Mouse (Mus musculus) adrenal gland, postnatal 4 days (tissue): Measurements from ENCODE around the gene Olfr228. TPM values are rescaled to one million over a fixed set of nuclear protein-coding genes. Genes with fewer than 3 reads are reported as not detected.
"Not testable (repeated sequence)": the region's sequence is repeated elsewhere in the genome, so short reads cannot be mapped to it uniquely, and the experiment has no call there.

Source experiments
- DNase-seq, 2 experiments: peaks; one replicate each; pipeline ENCODE4 v3.0.0; 2021 to 2022; ENCODE audit warnings: low spot score in 2 of 2, mixed read lengths in 2 of 2
- long read RNA-seq, 2 experiments: library from polyadenylated mRNA; stranded (forward); transcript quantifications; one replicate each; pipeline ENCODE4 v2.0.0; 2021
- total RNA-seq, 2 experiments: library from RNA; stranded (reverse); gene quantifications; 2 replicates each; pipeline ENCODE4 v1.2.3; 2021

Gene Olfr228
- not detected for total RNA-seq
- long read RNA-seq, experiment 1, result 0 reads
- long read RNA-seq, experiment 2, result 0 reads

GRCm38 (mm10) chr2:86487286-86487685, at the start of gene Olfr228:
Gene Olfr228, minus strand, starts transcription at chr2:86487386.
- no peak for DNase-seq

DNA sequence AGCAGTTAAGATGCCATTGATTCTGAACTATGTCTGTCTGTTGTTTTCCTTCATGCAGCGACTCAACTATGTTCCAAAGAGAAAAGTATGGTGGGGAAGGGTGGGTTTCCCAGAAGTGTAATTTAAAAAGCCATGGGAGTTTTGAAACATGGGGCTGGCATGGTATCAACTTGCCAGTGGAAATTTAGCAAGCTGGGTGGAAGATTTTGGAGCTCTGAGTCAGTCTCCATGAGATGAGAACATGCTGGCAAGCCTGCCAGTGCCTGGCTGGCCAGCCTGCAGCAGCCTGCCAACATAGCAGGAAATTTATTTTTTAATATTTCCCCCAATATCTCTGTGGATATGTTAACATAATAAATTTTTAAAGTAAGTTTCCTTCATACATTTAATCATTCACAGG, 43.8 kb upstream of the Olfr228 start:
- DNase-seq, result no peak

DNA sequence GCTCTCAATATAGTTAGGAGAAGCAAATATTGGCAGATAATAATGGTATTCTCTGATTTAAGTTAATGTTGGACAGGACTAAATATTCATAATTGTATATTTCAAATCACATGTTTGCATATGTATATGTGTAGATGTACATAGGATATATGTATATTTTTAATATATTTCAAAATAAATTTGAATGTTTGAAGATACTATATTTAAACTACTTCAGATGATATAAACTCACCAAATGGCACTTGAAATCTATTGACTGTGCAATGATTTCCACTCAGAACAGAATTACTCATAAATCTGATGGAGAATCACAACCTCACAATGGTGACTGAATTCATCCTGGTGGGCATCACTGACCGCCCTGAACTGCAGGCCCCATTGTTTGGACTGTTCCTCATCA, 21.0 kb upstream of the Olfr228 start, which contains the start of gene Olfr1076:
Gene Olfr1076 (plus strand): TSS at position 301 of the 400 bp plus-strand sequence.
- DNase-seq, result no peak

DNA sequence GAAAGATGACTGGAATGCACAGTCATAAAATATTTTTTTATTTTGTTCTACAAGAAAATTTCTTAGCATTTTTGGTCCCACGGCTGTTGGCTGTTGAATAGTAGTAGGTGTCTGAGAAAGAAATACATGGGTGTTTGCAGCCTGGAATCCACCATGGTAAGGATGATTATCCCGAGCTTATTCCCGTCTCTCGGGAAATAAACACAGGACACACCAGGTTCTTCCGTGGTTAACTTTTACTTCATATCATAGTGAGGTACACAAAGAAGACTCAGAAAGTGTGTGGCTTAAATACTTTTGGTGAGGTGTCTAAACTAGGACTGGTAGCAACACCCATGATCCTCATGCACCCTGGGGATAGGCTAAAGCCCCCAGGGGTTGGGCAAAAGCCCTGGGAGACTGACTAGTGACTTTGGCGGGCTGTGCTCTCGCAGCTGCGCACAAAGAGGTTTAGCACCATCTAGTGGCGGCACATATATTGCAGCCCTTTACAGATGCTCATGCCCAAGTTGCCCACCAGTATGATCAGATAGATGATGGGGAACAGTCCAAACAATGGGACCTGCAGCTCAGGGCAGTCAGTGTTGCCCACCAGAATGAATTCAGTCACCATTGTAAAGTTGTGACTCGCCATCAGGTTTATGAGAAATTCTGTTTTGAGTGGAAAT, 22.6 kb downstream of the Olfr228 start:
- DNase-seq, result no peak

DNA sequence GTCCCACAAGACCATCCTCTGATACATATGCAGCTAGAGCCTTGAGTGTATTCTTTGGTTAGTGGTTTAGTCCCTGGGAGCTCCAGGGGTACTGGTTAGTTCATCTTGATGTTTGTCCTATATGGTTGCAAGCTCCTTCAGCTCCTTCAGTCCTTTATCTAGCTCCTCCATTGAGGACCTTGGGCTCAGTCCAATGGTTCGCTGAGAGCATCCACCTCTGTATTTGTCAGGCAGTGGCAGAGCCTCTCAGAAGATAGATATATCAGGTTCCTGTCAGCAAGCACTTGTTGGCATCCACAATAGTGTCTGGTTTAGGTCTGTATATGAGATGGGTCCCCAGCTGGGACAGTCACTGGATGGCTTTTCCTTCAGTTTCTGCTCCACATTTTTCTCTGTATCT, 26.8 kb downstream of the Olfr228 start:
- no peak for DNase-seq

DNA sequence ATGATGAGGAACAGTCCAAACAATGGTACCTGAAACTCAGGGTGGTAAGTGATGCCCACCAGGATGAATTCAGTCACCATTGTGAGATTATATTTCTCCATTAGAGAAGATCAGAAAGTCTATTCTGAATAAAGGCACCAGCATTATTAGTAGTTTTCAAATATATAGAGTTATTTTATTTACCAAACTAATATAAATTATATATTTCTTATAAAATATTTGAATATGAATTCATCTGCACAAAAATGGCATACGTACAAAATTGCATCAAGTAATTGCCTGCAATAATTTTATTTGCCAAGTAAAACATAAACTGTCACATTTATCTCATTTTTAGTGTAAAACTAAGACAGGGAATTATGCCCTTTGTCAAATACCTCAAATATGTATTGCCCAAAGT, 31.0 kb downstream of the Olfr228 start, which contains the start of gene Olfr1066:
Gene Olfr1066 (minus strand): TSS at position 101 of the 400 bp plus-strand sequence.
- no peak for DNase-seq

GRCm38 (mm10) chr2:86450491-86450890, 36.7 kb downstream of the Olfr228 start, which contains the start of gene Olfr1065:
Gene Olfr1065, minus strand, starts transcription at chr2:86450591.
- DNase-seq, result not testable (repeated sequence)

- DNase-seq, result not testable (repeated sequence)
These were observed 45.1 kb downstream of the Olfr228 start for GRCm38 (mm10) chr2:86442101-86442500.

Other genes starting within 250 kb of the Olfr228 start
- gene Olfr1048, start 247.1 kb downstream of the Olfr228 start, total RNA-seq, result not detected
- not detected for gene Olfr1049, start 229.1 kb downstream of the Olfr228 start, total RNA-seq
- gene Olfr1051, start 208.3 kb downstream of the Olfr228 start, total RNA-seq, result not detected
- gene Olfr1052, start 194.9 kb downstream of the Olfr228 start, total RNA-seq, result not detected
- gene Olfr1053, start 172.1 kb downstream of the Olfr228 start, total RNA-seq, result not detected
- not detected for gene Olfr1054, start 152.0 kb downstream of the Olfr228 start, total RNA-seq
- not detected for gene Olfr1055, start 137.1 kb downstream of the Olfr228 start, total RNA-seq
- gene Olfr1056, start 124.9 kb downstream of the Olfr228 start, total RNA-seq, result not detected
- gene Olfr1057, start 109.0 kb downstream of the Olfr228 start, total RNA-seq, result not detected
- gene Olfr1058, start 98.8 kb downstream of the Olfr228 start, total RNA-seq, result not detected
- not detected for gene Olfr1061, start 73.3 kb downstream of the Olfr228 start, total RNA-seq
- not detected for gene Olfr1062, start 60.6 kb downstream of the Olfr228 start, total RNA-seq
- not detected for gene Olfr1065, start 36.8 kb downstream of the Olfr228 start, total RNA-seq
- not detected for gene Olfr1066, start 31.1 kb downstream of the Olfr228 start, total RNA-seq
- gene Olfr1076, start 21.1 kb upstream of the Olfr228 start, total RNA-seq, result not detected
- not detected for gene Olfr1079, start 55.1 kb upstream of the Olfr228 start, total RNA-seq
- gene Olfr1080, start 70.8 kb upstream of the Olfr228 start, total RNA-seq, result not detected
- not detected for gene Olfr1082, start 111.6 kb upstream of the Olfr228 start, total RNA-seq
- gene Olfr1084, start 152.3 kb upstream of the Olfr228 start, total RNA-seq, result not detected
- not detected for gene Olfr1085, start 174.6 kb upstream of the Olfr228 start, total RNA-seq
- not detected for gene Olfr1086, start 192.7 kb upstream of the Olfr228 start, total RNA-seq
- gene Olfr1087, start 211.0 kb upstream of the Olfr228 start, total RNA-seq, result not detected
- not detected for gene Olfr1089, start 246.3 kb upstream of the Olfr228 start, total RNA-seq